Mouse (Mus musculus) retina, embryonic 14.5 days (tissue): ENCODE measurements at regions not wholly inside any gene's neighbourhood (a gene's known extent, or its start where the extent isn't known, plus 50 kb on each side); places are given as distances from the start of the nearest gene placed in this dataset.
A peak's percentile ranks its signal among the peaks of the same experiment; 100 is the strongest.

Source experiments
- DNase-seq: peaks from one replicate; pipeline ENCODE4 v3.0.0-alpha.2; 2015; ENCODE audit warnings: low spot score

GRCm38 (mm10) chr4:38749281-38749680 lies 700.8 kb upstream of the 1700009N14Rik start:
- DNase-seq, result no peak

GRCm38 (mm10) chr4:38785016-38785415 lies 665.1 kb upstream of the 1700009N14Rik start:
- DNase-seq, result no peak

GRCm38 (mm10) chr4:38825133-38825532 lies 625.0 kb upstream of the 1700009N14Rik start:
- no peak for DNase-seq

- no peak for DNase-seq
Measured at GRCm38 (mm10) chr4:38848261-38848660, 601.8 kb upstream of the 1700009N14Rik start.

- DNase-seq, result no peak
Measured at GRCm38 (mm10) chr4:38854349-38854748, 595.7 kb upstream of the 1700009N14Rik start.

GRCm38 (mm10) chr4:38900565-38900964 lies 549.5 kb upstream of the 1700009N14Rik start:
- DNase-seq, result peak; percentile 26

- peak; percentile 18 for DNase-seq
Measured at GRCm38 (mm10) chr4:38926831-38927230, 523.3 kb upstream of the 1700009N14Rik start.

GRCm38 (mm10) chr4:38953633-38954032 lies 496.5 kb upstream of the 1700009N14Rik start:
- DNase-seq, result no peak

GRCm38 (mm10) chr4:38995161-38995560 lies 454.9 kb upstream of the 1700009N14Rik start:
- DNase-seq, result no peak
